In the genomic region with DNA sequence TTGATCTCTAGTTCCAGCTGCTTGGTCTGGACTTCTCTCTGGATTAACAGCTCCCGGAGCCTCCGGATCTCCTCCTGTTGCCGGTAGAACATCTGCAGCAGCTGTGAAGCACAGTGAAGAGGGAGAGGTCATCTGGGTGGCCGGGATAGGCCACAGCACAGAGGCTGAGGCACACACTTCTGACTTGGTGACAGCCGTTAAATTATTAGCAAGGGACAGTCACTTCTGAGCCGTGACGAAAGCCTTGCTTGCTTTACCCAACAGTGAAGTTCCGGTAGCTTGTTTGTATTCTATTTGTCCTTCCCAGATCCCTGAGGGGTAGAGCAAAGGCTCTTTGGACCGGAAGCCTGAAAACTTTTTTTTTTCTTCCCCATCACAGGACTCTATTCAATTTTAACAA, we compare ENCODE assay signal across 17 mouse cellular contexts.
"Had no signal": no experiment of that assay in that cellular context is flagged by ENCODE, and none has a peak within 500 bp of the region (broad histone marks: within the 10 kb centered on the region; RNA-seq: fewer than 3 reads in every experiment).

No protein-coding gene starts in this region.

- H3K36me3 ChIP-seq: limb, embryonic 15.5 days; lung, embryonic 15.5 days; midbrain, embryonic 13.5 days; neural tube, embryonic 12.5 days had no signal

- H3K27ac ChIP-seq: limb, embryonic 15.5 days; liver, embryonic 14.5 days; lung, embryonic 15.5 days; macrophage; midbrain, embryonic 13.5 days; neural tube, embryonic 12.5 days had no signal

- ATAC-seq: lung, postnatal 0 days; midbrain, embryonic 13.5 days had no signal

- H3K4me2 ChIP-seq: limb, embryonic 15.5 days; lung, embryonic 15.5 days; midbrain, embryonic 13.5 days; neural tube, embryonic 12.5 days had no signal

- H3K9ac ChIP-seq: limb, embryonic 15.5 days; liver, embryonic 14.5 days; lung, embryonic 15.5 days; midbrain, embryonic 13.5 days; neural tube, embryonic 12.5 days had no signal

- H3K9me3 ChIP-seq: limb, embryonic 15.5 days; lung, embryonic 15.5 days; megakaryocyte, embryonic 14.5 days; midbrain, embryonic 13.5 days; neural tube, embryonic 12.5 days had no signal

- DNase-seq: lung, adult 2 months; lung, postnatal 14 days; lung, postnatal 36 days; right cerebral cortex, postnatal 14 days; right cerebral cortex, postnatal 4 days; spleen, adult 18-20 months; thymus, adult 18-20 months; thymus, postnatal 14 days; thymus, postnatal 36 days had no signal

- H3K4me3 ChIP-seq: limb, embryonic 15.5 days; lung, embryonic 15.5 days; megakaryocyte, embryonic 14.5 days; midbrain, embryonic 13.5 days; neural tube, embryonic 12.5 days had no signal
